Mouse (Mus musculus) embryo, embryonic 10 days (tissue): ENCODE measurements at regions not wholly inside any gene's neighbourhood (a gene's known extent, or its start where the extent isn't known, plus 50 kb on each side); places are given as distances from the start of the nearest gene placed in this dataset.

Experiments used
- DNase-seq: peaks from one replicate; pipeline ENCODE4 v3.0.0-alpha.2; 2015; ENCODE audit warnings: low spot score

- DNase-seq, result peak; percentile 46
These were observed 131.7 kb downstream of the Fbxo8 start for GRCm38 (mm10) chr8:56682564-56682963.

GRCm38 (mm10) chr8:56684352-56684751 is 133.5 kb downstream of the Fbxo8 start:
- no peak for DNase-seq

DNA sequence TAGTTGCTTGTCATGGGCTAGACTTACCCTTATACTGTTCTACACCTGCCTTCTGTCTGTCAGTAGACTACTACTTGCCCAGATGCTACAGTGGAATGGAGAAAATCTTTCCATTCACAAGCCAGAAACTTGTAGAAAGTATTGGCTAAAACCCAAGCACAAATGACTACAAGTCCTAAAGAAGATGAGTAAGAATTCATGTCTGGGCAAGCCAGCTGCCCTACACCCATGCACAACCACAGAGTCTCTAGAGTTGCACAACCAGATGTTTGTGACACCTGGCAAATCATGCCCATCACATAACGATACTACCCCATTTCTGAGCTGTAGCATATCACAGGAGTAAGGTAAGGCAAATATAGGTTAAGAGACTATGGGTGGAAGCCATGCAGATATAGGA is 144.5 kb downstream of the Fbxo8 start:
- no peak for DNase-seq

DNA sequence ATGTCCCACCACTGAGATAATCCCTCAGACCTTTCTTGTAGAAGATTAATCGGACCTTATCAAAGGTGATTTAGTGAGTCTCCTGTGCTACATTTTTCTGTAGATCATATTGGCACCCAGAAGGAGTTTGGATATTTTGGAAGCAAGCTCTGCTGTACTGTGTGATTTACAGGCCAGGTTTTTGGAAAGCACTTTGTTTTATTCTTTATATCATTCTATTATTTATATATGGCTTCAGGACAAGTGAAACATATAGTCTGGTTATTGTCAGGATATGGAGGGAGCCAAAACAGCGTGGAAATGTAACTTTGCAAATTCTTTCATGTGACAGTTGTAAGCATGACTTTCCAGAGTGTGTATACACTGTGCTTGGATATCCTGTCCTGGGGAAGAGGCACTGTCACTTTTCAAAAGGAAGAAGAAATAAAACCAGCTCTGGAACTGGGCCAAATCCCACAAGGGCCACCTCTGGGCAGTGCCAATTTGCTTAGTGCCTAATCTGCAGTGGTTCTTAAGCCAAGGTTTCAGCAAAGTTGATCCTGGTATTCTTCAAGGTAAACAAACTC is 149.8 kb downstream of the Fbxo8 start:
- no peak for DNase-seq

DNA sequence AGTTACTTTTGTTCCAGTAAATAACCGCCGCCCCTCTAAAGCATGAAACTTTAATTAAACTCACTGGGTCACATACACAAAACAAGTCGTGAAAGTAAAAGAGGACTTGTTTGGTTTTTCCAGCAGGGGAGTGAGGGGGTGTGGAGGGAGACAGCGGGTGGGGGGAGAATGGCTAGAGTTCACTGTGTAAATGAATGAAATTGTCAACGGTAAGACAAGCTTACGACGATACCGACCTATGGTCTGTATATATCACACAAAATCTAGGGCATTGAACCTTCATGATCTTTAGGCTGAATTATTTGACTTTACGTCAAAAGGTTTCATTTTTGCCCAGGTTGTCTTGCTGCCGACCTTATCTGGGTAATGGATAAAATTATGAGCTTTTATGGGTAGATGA is 155.5 kb downstream of the Fbxo8 start:
- no peak for DNase-seq

GRCm38 (mm10) chr8:56706941-56707706 is 156.2 kb downstream of the Fbxo8 start:
- peak; percentile 65 for DNase-seq

GRCm38 (mm10) chr8:56720001-56720400 is 169.1 kb downstream of the Fbxo8 start:
- DNase-seq, result no peak

GRCm38 (mm10) chr8:56722473-56723236 is 171.8 kb downstream of the Fbxo8 start:
- no peak for DNase-seq

DNA sequence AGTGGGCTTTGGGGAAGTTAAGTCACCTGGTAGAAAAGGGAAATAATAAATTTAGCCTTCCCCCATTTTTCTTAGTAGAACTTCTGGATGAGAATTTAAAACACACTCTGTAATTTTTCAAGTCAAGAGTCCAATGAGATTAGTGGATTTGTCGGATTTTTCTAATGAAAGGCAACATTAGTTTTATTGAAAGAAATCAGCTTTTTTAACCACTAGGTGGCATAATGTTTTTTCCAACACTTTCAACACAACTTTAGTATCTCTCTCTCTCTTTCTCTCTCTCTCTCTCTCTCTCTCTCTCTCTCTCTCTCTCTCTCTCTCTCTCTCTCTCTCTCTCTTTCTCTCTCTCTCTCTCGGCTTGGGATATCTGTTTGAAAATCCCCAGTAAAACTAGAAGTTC is 173.7 kb downstream of the Fbxo8 start:
- DNase-seq, result no peak

GRCm38 (mm10) chr8:56733318-56733717 is 182.4 kb downstream of the Fbxo8 start:
- no peak for DNase-seq

- DNase-seq, result no peak
These were observed 184.1 kb downstream of the Fbxo8 start for GRCm38 (mm10) chr8:56735021-56735420.

GRCm38 (mm10) chr8:56767034-56767433 is 216.1 kb downstream of the Fbxo8 start:
- no peak for DNase-seq

- no peak for DNase-seq
These were observed 233.6 kb downstream of the Fbxo8 start for GRCm38 (mm10) chr8:56784441-56784840.

GRCm38 (mm10) chr8:56789549-56790270 is 238.8 kb downstream of the Fbxo8 start:
- DNase-seq, result no peak

- DNase-seq, result peak; percentile 60
These were observed 281.8 kb downstream of the Fbxo8 start for GRCm38 (mm10) chr8:56832651-56833050.

DNA sequence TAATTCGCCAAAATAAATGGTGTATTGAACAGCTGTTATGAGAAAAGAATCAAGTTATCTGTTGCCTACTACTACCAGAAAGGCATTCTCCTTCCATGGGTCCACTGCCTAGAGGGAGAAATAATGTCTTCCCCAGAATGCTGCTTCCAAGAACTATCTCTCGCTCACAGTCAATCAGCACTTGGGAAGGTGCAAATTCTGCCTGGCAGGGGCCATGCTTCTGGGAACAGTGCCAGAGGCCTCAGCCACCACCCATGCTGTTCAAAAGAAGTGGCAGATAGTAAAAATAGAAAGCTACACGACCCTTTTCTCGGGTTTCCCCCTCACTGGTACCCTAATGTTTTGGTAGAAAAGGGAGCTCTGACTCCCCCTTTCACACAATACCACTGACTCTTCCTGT is 282.2 kb downstream of the Fbxo8 start:
- DNase-seq, result no peak

DNA sequence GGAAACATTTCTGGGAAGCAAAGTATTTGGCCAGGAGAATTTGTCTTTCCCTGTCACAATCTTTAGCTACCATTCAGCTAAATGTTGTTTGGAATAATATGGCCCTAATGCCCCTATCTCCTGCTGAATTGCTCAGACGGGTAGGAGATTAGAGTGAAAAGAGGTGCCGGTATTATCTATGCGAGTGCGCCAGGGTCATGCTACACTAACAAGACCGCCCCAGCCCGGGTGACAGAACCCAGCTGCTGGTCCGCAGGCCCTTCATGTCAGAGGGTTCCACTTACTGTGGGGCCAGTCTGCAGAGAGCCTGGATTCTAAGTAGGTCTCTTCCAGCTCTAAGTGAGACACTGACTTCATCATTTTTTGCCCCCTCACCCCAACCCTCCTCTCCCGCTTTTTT is 332.6 kb downstream of the Fbxo8 start:
- DNase-seq, result peak; percentile 54

DNA sequence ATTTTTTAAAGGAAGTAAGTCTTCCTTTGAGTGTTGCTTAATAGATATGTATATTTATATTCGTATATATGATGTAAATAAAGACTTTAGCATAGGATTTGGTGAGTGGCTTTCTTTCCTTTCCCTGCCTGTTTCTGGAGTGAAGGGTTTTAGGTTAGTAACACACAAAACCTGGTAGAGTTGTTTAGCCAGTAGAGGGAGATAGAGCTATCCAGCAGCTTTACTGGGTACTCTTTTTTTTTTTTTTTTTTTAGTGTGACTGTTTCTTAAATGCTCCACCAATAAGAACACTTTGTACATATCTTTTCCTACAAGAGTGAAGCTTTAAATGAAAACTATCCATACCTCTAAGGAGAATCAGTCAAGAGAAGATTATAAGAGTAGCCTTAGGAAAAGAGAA is 333.3 kb downstream of the Fbxo8 start:
- peak; percentile 45 for DNase-seq

DNA sequence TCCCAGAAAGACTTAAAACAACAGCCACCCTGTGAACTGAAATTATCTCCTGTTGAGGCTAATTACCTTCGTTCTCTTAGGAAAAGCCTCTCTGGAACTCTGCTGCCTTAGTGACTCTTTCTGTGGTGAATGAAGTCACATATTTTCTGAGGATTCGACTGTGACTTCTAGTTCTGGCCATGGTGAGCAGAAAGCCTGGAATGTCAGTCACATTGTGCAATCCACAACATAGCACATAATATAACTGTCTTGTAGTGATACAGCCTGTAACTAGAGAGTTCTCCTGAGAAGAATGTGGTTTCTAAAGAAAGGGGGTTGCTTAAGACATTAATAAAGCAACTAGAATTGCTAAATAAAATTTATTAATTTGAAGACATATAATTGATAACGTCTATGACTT is 342.7 kb downstream of the Fbxo8 start:
- DNase-seq, result no peak

DNA sequence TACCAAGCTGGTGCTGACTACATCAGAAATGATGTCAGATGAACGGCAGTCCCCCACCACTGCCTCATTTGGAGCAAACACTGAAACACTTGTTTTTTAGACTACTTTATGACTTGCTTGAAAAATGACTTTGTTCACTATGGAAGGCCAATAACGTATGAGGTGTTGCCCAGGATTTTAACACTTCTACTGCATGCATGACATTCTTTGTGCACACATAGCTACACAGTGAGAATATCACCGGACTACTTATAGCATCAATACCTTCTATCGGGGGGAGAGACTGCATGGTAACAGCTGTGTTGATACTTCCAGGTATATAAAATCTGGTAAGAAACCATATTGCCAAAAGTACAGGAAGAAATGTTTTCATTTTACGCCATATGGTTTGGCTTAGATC is 364.5 kb downstream of the Fbxo8 start:
- no peak for DNase-seq

- DNase-seq, result peak; percentile 7
These were observed 365.1 kb downstream of the Fbxo8 start for GRCm38 (mm10) chr8:56915989-56916388.

DNA sequence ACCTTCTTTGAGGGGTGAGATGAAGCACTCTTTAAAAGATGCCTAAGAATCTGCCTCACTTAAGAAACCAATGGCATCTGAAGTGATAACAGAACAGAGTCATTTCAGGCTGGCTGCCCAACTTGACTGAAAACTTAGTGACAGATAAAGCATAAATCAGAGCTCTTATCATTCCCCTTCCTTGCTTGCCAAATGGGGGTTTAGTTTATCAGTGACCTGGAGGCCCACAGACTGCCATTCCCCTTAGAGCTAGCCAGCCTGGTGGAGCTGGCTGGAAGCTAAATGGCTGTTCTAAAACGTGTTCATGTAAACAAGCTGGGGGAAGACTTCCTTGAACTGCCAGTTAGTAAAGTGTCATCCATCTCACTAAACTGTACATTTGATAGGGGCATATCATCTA is 373.8 kb downstream of the Fbxo8 start:
- DNase-seq, result peak; percentile 35

GRCm38 (mm10) chr8:56927166-56927565 is 376.3 kb downstream of the Fbxo8 start:
- no peak for DNase-seq
